Mouse (Mus musculus): ENCODE results near the gene Gtdc1. TPM values are rescaled to one million over a fixed set of nuclear protein-coding genes. Genes with fewer than 3 reads are reported as not detected.
A peak's percentile ranks its signal among the peaks of the same experiment; 100 is the strongest.
"Not testable (repeated sequence)": the region's sequence is repeated elsewhere in the genome, so short reads cannot be mapped to it uniquely, and the experiment has no call there.

Gene Gtdc1
- polyA plus RNA-seq, 1 experiment from 2014 or later, result 10.8 TPM

- no peak for DNase-seq (ENCODE audit: low spot score)
- Histone ChIP-seq H3K4me1 (no peaks in the 10 kb centered on the region), H3K4me3 (no peak overlapping the region), H3K36me3 (no peaks in the 10 kb centered on the region), H3K27me3 (ENCODE audit: low read depth, poor library complexity, severe bottlenecking) (no peaks in the 10 kb centered on the region), H3K9me3 (replicated peaks) (no peaks in the 10 kb centered on the region), H3K27ac (replicated peaks) (no peak overlapping the region)
- 95% methylated on average over 3 of the region's 3 CpGs for WGBS
Measured at GRCm38 (mm10) chr2:44622471-44622870, 305.0 kb downstream of the Gtdc1 start.

- not testable (repeated sequence) for H3K4me1 ChIP-seq; H3K4me3 ChIP-seq; H3K36me3 ChIP-seq; H3K9me3 ChIP-seq (replicated peaks); DNase-seq (ENCODE audit: low spot score); H3K27ac ChIP-seq (replicated peaks); H3K27me3 ChIP-seq (ENCODE audit: low read depth, poor library complexity, severe bottlenecking)
- WGBS, result 96% methylated on average over 3 of the region's 3 CpGs
Measured at GRCm38 (mm10) chr2:44599653-44600052, 327.8 kb downstream of the Gtdc1 start.

DNA sequence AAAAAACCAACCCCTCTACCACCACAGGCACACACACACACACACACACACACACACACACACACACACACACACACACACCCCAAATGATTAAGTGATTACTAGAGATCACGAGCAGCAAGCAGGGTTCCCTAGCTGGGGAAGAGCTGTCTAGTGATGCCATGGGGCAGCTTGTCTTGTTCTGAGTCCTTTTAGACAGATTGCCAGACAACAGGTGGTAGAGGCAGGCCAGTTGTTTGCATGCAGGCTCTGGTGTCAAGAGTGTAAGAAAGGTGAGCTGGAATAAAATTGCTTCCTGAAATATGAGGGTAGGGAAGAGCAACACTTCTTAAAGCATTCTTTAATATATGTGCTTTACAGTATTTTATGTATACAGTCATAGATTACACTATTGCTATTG is 333.2 kb downstream of the Gtdc1 start:
- Histone ChIP-seq H3K36me3 (no peaks in the 10 kb centered on the region), H3K27me3 (ENCODE audit: low read depth, poor library complexity, severe bottlenecking) (no peaks in the 10 kb centered on the region), H3K27ac (replicated peaks) (no peak overlapping the region), H3K4me3 (no peak overlapping the region), H3K9me3 (replicated peaks) (no peaks in the 10 kb centered on the region), H3K4me1 (no peaks in the 10 kb centered on the region)
- DNase-seq (ENCODE audit: low spot score), result no peak
- 67% methylated on average over 1 of the region's 1 CpGs for WGBS

- no peaks in the 10 kb centered on the region for H3K27me3 ChIP-seq (ENCODE audit: low read depth, poor library complexity, severe bottlenecking)
- no peaks in the 10 kb centered on the region for H3K4me1 ChIP-seq
- no peaks in the 10 kb centered on the region; the same call in 1 of the 2 replicates for H3K9me3 ChIP-seq (replicated peaks)
- H3K4me3 ChIP-seq, result no peak overlapping the region
- H3K36me3 ChIP-seq, result no peaks in the 10 kb centered on the region
- WGBS, result 78% methylated on average over 4 of the region's 4 CpGs
- DNase-seq (ENCODE audit: low spot score), result no peak
- H3K27ac ChIP-seq (replicated peaks), result no peak overlapping the region
Measured at GRCm38 (mm10) chr2:44590881-44591280, 336.6 kb downstream of the Gtdc1 start.

GRCm38 (mm10) chr2:44584061-44584460 is 343.4 kb downstream of the Gtdc1 start:
- Histone ChIP-seq H3K4me1 (no peaks in the 10 kb centered on the region), H3K4me3 (no peak overlapping the region), H3K27me3 (ENCODE audit: low read depth, poor library complexity, severe bottlenecking) (no peaks in the 10 kb centered on the region), H3K27ac (replicated peaks) (no peak overlapping the region), H3K9me3 (replicated peaks) (no peaks in the 10 kb centered on the region; the same call in 1 of the 2 replicates), H3K36me3 (no peaks in the 10 kb centered on the region)
- no peak for DNase-seq (ENCODE audit: low spot score)

DNA sequence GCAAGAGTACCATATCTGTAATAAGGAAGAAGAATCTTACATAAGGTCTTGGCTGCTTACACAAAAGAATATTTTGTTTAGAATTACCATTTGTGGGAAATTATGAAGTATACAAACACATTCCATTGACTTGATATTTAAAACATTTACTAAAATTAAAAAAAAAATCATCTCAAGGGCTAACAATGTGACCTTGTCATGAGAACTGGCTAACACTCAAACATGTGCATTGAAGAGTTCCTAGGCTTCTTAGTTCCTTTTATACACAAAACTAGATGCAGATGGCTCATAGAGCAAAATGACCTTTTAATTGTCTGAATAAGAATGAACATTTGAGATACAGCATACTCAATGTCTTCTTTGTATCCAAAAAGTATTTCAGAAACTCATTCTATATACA is 344.0 kb downstream of the Gtdc1 start:
- no peaks in the 10 kb centered on the region for H3K4me1 ChIP-seq
- no peaks in the 10 kb centered on the region; the same call in 1 of the 2 replicates for H3K9me3 ChIP-seq (replicated peaks)
- no peaks in the 10 kb centered on the region for H3K27me3 ChIP-seq (ENCODE audit: low read depth, poor library complexity, severe bottlenecking)
- H3K27ac ChIP-seq (replicated peaks), result no peak overlapping the region
- no peak overlapping the region for H3K4me3 ChIP-seq
- DNase-seq (ENCODE audit: low spot score), result no peak
- H3K36me3 ChIP-seq, result no peaks in the 10 kb centered on the region

DNA sequence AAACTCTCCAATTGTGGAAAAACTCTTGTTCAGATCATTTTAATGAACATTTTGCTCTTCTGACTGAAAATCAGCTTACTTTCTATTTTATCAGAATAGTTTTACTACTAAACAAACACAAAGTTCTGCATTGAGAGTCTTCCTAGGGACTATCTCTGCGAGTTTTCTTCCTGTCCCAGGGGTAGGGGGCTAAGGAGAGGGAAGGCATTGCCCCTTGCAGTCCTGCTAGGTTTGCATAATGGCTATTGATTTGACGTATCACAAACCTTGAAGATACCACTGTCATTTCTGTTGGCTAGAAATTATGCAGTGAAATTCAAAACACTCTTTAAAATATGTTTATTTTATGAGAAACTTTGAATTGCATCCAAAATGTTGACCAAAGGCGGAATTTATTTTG is 355.6 kb downstream of the Gtdc1 start:
- Histone ChIP-seq H3K4me1 (peaks cover 20% of the 10 kb centered on the region), H3K36me3 (no peaks in the 10 kb centered on the region), H3K27me3 (ENCODE audit: low read depth, poor library complexity, severe bottlenecking) (no peaks in the 10 kb centered on the region), H3K27ac (replicated peaks) (no peak overlapping the region), H3K9me3 (replicated peaks) (no peaks in the 10 kb centered on the region), H3K4me3 (no peak overlapping the region)
- DNase-seq (ENCODE audit: low spot score), result no peak
- 57% methylated on average over 3 of the region's 3 CpGs for WGBS

GRCm38 (mm10) chr2:44571156-44571555 is 356.3 kb downstream of the Gtdc1 start:
- no peak overlapping the region for H3K4me3 ChIP-seq
- peaks cover 20% of the 10 kb centered on the region for H3K4me1 ChIP-seq
- no peak for DNase-seq (ENCODE audit: low spot score)
- H3K9me3 ChIP-seq (replicated peaks), result no peaks in the 10 kb centered on the region
- H3K27me3 ChIP-seq (ENCODE audit: low read depth, poor library complexity, severe bottlenecking), result no peaks in the 10 kb centered on the region
- H3K36me3 ChIP-seq, result no peaks in the 10 kb centered on the region
- 30% methylated on average over 9 of the region's 9 CpGs for WGBS
- peak overlapping the region; percentile 71 for H3K27ac ChIP-seq (replicated peaks)

DNA sequence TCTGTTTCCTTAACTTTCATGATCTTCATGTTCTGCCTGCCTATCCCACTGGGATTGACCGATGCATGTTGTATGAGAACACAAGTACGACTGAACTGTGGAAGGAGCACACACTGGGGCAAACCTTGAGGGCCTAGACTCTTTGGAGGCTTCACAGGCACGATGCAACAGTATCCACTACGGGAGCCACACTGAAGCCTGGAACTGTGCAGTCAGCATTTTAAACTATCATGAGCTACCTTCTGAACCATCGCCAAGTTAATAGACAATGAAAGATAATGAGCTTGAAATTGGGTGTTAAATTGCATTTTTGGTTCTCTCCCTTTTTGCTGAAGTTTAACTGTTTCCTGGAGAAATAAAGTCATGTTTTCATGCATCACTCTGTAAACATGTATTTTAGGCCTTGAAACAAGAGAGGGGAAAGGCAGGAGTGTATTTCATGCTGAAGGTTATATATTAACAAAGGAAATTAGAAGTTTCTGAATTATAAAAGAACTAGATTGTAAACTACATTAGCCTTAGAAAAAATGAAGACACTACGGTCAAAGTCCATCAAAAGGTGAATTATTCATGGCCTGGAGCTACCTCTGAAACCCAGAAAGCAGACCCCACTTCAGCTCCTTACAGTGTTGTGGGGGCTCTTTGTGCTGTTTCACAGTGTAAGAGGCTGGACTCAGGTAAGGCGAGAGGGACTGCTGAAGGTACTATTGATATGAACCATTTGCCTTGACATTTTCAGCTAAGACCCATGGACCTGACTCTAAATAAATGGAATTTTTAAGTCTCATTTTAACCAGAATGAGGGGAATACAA is 358.1 kb downstream of the Gtdc1 start:
- no peak for DNase-seq (ENCODE audit: low spot score)
- WGBS, result 87% methylated on average over 7 of the region's 7 CpGs
- Histone ChIP-seq H3K27ac (replicated peaks) (no peak overlapping the region), H3K4me1 (peaks cover 20% of the 10 kb centered on the region), H3K27me3 (ENCODE audit: low read depth, poor library complexity, severe bottlenecking) (no peaks in the 10 kb centered on the region), H3K36me3 (no peaks in the 10 kb centered on the region), H3K9me3 (replicated peaks) (no peaks in the 10 kb centered on the region), H3K4me3 (no peak overlapping the region)

- Histone ChIP-seq H3K27ac (replicated peaks) (no peak overlapping the region), H3K9me3 (replicated peaks) (no peaks in the 10 kb centered on the region), H3K4me1 (peaks cover 9% of the 10 kb centered on the region), H3K36me3 (no peaks in the 10 kb centered on the region), H3K27me3 (ENCODE audit: low read depth, poor library complexity, severe bottlenecking) (peaks cover 5% of the 10 kb centered on the region; the same call in 1 of the 2 replicates), H3K4me3 (no peak overlapping the region)
- no peak for DNase-seq (ENCODE audit: low spot score)
- WGBS, result 88% methylated on average over 16 of the region's 16 CpGs
Measured at GRCm38 (mm10) chr2:44564776-44565692, 362.4 kb downstream of the Gtdc1 start.

GRCm38 (mm10) chr2:44561789-44562188 is 365.7 kb downstream of the Gtdc1 start:
- Histone ChIP-seq H3K36me3 (no peaks in the 10 kb centered on the region), H3K9me3 (replicated peaks) (no peaks in the 10 kb centered on the region), H3K27ac (replicated peaks) (no peak overlapping the region), H3K4me1 (peaks cover 29% of the 10 kb centered on the region), H3K4me3 (no peak overlapping the region), H3K27me3 (ENCODE audit: low read depth, poor library complexity, severe bottlenecking) (peaks cover 21% of the 10 kb centered on the region)
- 80% methylated on average over 4 of the region's 4 CpGs for WGBS
- DNase-seq (ENCODE audit: low spot score), result no peak

- no peak overlapping the region for H3K4me3 ChIP-seq
- no peaks in the 10 kb centered on the region for H3K36me3 ChIP-seq
- peaks cover 35% of the 10 kb centered on the region for H3K4me1 ChIP-seq
- H3K9me3 ChIP-seq (replicated peaks), result no peaks in the 10 kb centered on the region
- 63% methylated on average over 6 of the region's 6 CpGs for whole genome bisulfite sequencing
- H3K27me3 ChIP-seq (ENCODE audit: low read depth, poor library complexity, severe bottlenecking), result peaks cover 38% of the 10 kb centered on the region
- H3K27ac ChIP-seq (replicated peaks), result no peak overlapping the region
- DNase-seq (ENCODE audit: low spot score), result no peak
Measured at GRCm38 (mm10) chr2:44559242-44559944, 368.1 kb downstream of the Gtdc1 start.
